Mouse (Mus musculus) heart, adult 10 weeks (tissue): ENCODE measurements around the gene Zfp628. TPM values are rescaled to one million over a fixed set of nuclear protein-coding genes. Genes with fewer than 3 reads are reported as not detected.

Experiments
- polyA plus RNA-seq: library from polyadenylated mRNA; stranded (reverse); fragments of 350-450 nt; fragmentation: Illumina TruSeq; extraction: RNeasy Lipid Tissue Mini Kit (QIAGEN cat#74804); gene quantifications from one replicate; pipeline ENCODE4 v1.2.3, GENCODE M21; 2014; ENCODE audit warnings: low read depth, low replicate concordance

The Zfp628 gene
- 4.9 TPM for polyA plus RNA-seq

DNA sequence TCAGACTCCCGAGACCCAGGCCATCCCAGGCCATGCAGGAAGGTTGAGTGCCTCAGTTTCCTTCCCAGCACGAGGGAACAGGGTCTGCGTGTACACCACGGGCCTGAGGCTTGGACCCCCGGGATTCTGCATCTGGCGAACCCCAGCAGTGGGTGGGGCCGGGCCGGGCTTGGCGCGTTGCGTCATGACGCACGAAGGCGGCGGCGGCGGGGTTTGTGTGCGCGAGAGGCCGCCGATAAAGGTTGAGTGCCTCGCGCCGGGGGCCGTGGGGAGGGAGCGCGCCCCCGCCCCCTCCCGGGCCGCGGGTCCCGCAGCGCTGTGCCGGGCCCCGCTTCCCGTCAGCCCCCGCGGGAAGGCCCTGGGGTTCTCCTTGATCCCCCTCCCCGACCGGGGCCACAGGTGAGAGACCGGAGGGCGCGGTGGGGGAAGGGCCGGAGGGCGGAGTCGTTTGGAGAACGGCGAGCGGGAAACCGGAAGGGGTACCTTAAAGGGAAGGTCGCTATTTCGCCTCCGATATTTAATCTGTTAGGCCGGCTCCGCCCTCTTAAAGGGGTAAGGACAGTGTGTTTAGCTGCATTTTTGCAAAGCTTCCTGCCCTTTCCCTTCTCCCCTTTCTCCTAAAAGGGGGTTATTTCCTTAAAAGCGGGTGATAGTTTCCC is at the start of gene Zfp628:
Gene Zfp628 (plus strand): TSS at position 211 of the 659 bp plus-strand sequence.

DNA sequence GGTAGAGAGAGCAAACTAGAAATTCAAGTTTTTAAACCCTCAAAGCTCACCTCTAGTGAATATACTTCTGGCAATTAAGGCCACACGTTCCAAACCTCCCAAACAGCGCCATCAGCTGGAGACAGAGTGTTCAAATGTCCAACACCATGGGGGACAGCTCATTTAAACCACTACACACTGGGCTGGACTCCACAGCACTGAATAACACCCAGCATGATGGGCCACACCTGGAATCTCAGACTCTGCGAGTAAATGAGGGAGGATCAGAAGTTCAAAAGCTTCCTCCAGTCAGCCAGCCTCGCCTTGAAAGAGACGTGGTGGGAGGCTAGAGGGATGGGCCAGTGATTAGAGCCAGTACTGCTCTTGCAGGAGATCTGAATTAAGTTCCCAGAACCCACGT is 44.9 kb upstream of the Zfp628 start, which contains the start of gene Isoc2b:
Gene Isoc2b (minus strand): TSS at position 126 of the 400 bp plus-strand sequence.

DNA sequence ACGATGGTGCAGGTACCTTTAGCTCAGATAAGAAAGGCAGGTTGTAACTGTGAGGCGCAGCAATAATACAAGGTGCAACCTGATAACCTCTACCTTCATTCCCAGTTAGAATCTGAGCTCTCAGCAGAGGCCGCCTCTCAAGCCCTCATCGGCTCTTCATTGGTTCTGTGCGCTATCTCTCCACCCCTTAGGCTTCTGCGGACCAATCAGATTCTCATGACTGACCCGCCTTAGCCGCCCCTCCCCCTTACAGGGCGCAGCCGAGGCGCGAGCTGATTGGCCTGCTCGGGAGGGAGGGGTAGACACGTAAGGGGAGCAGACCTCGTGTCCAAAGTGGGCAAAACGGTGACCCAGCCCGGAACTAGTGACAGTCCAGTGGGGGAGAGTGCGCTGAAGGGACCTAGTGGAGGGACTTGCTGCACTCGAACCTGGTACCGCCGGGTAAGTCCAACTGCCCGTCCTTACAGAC is 38.2 kb upstream of the Zfp628 start, which contains the start of gene Isoc2a:
Gene Isoc2a (plus strand): TSS at position 401 of the 469 bp plus-strand sequence.

DNA sequence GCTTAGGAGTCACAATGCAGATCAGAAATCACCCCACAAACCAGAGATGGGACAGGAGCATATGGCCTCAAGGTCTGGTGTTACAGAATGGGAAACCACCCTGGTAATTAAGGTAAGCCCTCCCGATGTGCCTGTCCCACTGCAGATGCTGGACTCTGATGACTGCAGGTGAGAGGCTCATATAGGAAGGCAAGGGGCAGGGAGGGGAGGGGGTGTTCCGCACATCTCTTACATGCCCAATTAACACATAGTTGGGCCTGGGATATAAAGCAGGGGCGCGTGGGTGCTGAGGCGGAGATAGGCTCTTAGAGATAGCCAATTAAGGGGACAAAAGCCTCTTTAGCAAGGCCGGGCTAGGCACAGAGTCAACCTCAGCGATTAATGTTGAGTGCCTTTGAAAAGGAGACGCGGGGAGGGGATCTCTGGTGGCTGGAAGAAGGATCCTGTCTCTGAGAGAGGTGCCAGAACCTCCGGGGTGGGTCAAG is 8.5 kb upstream of the Zfp628 start, which contains the start of gene Gm36210:
Gene Gm36210 (minus strand): TSS at position 51 of the 485 bp plus-strand sequence.

DNA sequence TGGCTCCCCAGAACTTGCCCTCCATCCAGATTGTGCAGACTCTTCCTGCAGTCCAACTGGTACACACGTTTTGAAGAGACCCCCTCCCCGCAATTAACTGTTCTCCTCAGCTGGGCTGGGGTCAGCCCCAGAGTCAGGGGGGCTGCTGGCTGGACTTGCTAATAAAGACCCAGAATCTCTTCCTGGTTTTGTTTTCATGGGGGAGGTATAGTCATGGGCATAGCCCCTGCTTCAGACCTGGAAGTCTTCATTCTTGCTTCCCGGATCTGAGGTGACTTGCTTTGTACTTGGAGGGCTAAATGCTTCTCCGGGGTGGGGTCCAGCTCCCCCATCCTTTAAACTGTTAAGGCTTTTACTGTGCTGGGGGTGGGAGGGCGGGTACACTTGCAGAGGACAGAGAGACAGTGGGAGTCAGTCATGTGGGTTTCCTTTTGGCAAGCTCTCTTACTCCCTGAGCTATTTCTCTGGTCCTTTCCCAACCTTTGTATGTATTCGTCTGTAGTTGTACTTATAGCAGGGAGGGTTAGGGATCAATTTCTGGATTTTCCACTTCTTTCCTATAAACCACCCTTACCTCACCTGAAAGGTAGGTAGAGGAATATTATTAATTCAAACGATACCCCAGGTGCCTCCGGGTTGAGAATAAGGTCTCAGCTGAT is 6.9 kb downstream of the Zfp628 start, which contains the start of gene Nat14:
Gene Nat14 (plus strand): TSS at position 205 of the 659 bp plus-strand sequence.

DNA sequence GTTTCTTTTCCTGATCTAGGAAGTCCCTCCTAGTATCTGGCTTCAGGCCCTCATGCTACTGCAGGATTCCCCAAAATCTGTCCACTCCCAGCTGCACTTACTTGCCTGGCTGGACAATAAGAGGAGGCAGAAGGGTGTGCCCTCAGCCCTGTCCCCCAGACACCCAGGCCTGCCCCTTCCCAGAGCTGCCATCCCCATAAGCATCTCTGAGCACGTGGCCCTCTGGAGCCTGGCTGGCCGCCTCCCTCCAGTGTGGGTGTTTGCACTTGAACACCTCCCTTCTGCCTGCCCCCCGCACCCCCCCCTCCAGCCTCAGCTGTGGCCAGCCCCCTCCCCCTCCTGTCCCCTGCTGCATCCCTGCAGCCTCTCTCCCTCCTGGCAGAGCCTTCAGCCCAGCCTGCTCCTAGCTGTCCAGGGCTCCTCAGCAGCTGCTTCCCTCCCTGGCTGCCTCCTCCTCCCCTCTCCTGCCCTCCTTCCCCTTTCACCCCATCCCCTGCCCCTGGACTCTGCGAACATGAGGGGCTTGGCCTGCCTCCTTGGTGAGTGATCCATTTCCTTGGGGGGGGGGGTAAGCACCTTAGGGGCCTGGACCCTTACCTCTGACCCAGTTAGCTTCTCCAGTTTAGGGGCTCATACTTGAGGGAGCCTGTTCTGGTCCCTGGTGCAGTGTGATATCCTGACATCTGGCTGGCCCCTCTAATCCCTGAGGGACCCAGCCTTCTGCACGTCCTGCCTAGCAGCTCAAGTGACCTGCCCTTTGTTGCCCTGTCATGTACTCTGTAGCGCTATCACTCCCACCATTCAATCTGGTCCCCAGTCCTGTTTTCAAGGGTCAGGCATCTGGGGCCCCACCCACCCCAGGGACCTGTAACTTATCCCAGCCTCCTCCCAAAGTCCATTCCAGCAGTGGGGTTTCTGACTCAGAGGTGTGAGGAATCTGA is 10.7 kb downstream of the Zfp628 start, which contains the start of gene Ssc5d:
Gene Ssc5d (plus strand): TSS at position 345 of the 941 bp plus-strand sequence.

DNA sequence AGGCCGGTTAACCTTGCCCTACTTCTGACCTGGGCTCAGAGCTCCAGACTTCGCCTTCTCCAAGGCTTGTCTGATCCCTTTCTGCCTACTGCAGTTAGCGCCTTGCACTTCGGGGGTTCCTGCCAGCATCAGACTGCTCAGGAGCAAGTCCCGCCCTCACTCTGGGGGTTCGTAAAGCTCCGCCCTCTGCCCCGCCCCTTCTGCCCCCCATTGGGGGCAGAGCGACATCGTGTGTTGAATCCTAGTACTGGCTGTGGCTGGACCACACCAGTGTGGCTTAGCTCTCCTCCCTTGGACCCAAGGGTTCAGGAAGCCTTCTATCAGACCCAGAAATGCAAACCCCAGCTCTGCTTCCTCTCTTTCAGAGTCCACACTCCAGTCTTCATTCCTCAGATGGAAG is 49.3 kb downstream of the Zfp628 start, which contains the start of gene Sbk2:
Gene Sbk2 (minus strand): TSS at position 135 of the 400 bp plus-strand sequence.

DNA sequence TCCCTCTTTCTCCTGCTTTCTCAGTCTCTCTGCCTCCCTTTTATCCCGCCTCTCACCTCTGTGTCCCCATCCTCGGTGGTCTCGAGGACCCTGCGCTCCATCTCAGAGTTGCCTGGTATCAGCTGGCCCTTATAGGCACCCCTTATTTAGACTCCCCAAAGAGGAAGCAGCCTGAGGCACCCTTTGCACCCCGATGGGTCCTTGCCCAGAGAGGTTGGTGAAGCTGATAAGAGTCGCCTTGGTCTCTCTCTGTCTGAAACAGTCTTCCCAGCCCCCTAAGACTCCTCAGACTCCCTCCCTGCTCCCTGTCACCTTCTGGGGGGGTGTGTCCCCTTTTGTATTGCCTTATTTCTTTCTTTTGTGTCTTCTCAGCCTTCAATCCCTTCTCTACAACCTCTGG is 56.1 kb downstream of the Zfp628 start, which contains the start of gene Sbk3:
Gene Sbk3 (minus strand): TSS at position 101 of the 400 bp plus-strand sequence.

Other genes starting within 250 kb of the Zfp628 start
- gene Hspbp1, start 230.1 kb upstream of the Zfp628 start, polyA plus RNA-seq = 37.1 TPM
- 2.1 TPM for gene Brsk1, start 224.6 kb upstream of the Zfp628 start, polyA plus RNA-seq
- gene Tmem150b, start 190.0 kb upstream of the Zfp628 start, polyA plus RNA-seq = not detected
- 22.8 TPM for gene Kmt5c, start 175.1 kb upstream of the Zfp628 start, polyA plus RNA-seq
- 10.7 TPM for gene Cox6b2, start 162.1 kb upstream of the Zfp628 start, polyA plus RNA-seq
- gene Fam71e2, start 143.9 kb upstream of the Zfp628 start, polyA plus RNA-seq = not detected
- gene Il11, start 132.4 kb upstream of the Zfp628 start, polyA plus RNA-seq = not detected
- not detected for gene Tmem190, start 132.3 kb upstream of the Zfp628 start, polyA plus RNA-seq
- 6.3 TPM for gene Tmem238, start 125.6 kb upstream of the Zfp628 start, polyA plus RNA-seq
- gene Rpl28, start 122.3 kb upstream of the Zfp628 start, polyA plus RNA-seq = 392 TPM
- 101 TPM for gene Ube2s, start 102.6 kb upstream of the Zfp628 start, polyA plus RNA-seq
- gene Shisa7, start 70.5 kb upstream of the Zfp628 start, polyA plus RNA-seq = not detected
- gene Isoc2b, start 45.0 kb upstream of the Zfp628 start, polyA plus RNA-seq = 13.4 TPM
- 45.8 TPM for gene Isoc2a, start 38.1 kb upstream of the Zfp628 start, polyA plus RNA-seq
- not detected for gene Gm36210, start 8.7 kb upstream of the Zfp628 start, polyA plus RNA-seq
- gene Nat14, start 6.8 kb downstream of the Zfp628 start, polyA plus RNA-seq = 4.8 TPM
- gene Ssc5d, start 10.6 kb downstream of the Zfp628 start, polyA plus RNA-seq = 4.7 TPM
- gene Sbk2, start 49.2 kb downstream of the Zfp628 start, polyA plus RNA-seq = 56.6 TPM
- gene Sbk3, start 56.0 kb downstream of the Zfp628 start, polyA plus RNA-seq = 60.8 TPM
- 25.1 TPM for gene Zfp579, start 80.9 kb downstream of the Zfp628 start, polyA plus RNA-seq
- gene Zfp524, start 99.2 kb downstream of the Zfp628 start, polyA plus RNA-seq = 14.0 TPM
- gene Fiz1, start 99.5 kb downstream of the Zfp628 start, polyA plus RNA-seq = 17.3 TPM
- not detected for gene Gm44973, start 100.3 kb downstream of the Zfp628 start, polyA plus RNA-seq
- gene Zfp865, start 105.2 kb downstream of the Zfp628 start, polyA plus RNA-seq = 11.4 TPM
- not detected for gene Ccdc106, start 105.3 kb downstream of the Zfp628 start, polyA plus RNA-seq
- not detected for gene 4632433K11Rik, start 118.9 kb downstream of the Zfp628 start, polyA plus RNA-seq
- 8.3 TPM for gene Zfp784, start 123.2 kb downstream of the Zfp628 start, polyA plus RNA-seq
- 3.2 TPM for gene Zfp580, start 136.3 kb downstream of the Zfp628 start, polyA plus RNA-seq
- gene U2af2, start 146.9 kb downstream of the Zfp628 start, polyA plus RNA-seq = 85.2 TPM
- gene Epn1, start 165.0 kb downstream of the Zfp628 start, polyA plus RNA-seq = 140 TPM
- gene Rfpl4, start 201.7 kb downstream of the Zfp628 start, polyA plus RNA-seq = not detected
- 7.9 TPM for gene Rasl2-9, start 210.7 kb downstream of the Zfp628 start, polyA plus RNA-seq
- not detected for gene Vmn1r55, start 234.5 kb downstream of the Zfp628 start, polyA plus RNA-seq